Mouse (Mus musculus) cerebellum, adult 2 months (tissue): ENCODE measurements around the gene Cwc25.

Experiments
- CTCF ChIP-seq: fragments of 200-500 bp; IDR thresholded peaks from 2 replicates; pipeline ENCODE4 v1.5.1; 2011; ENCODE audit warnings: low read depth, mild to moderate bottlenecking, control low read depth, low read length, moderate library complexity, borderline replicate concordance; ENCODE audit not compliant: insufficient read depth
- POLR2A ChIP-seq: fragments of 200-500 bp; IDR thresholded peaks from 2 replicates; pipeline ENCODE4 v1.6.1; 2011; ENCODE audit warnings: low read length, control low read depth, borderline replicate concordance; ENCODE audit not compliant: insufficient read depth

DNA sequence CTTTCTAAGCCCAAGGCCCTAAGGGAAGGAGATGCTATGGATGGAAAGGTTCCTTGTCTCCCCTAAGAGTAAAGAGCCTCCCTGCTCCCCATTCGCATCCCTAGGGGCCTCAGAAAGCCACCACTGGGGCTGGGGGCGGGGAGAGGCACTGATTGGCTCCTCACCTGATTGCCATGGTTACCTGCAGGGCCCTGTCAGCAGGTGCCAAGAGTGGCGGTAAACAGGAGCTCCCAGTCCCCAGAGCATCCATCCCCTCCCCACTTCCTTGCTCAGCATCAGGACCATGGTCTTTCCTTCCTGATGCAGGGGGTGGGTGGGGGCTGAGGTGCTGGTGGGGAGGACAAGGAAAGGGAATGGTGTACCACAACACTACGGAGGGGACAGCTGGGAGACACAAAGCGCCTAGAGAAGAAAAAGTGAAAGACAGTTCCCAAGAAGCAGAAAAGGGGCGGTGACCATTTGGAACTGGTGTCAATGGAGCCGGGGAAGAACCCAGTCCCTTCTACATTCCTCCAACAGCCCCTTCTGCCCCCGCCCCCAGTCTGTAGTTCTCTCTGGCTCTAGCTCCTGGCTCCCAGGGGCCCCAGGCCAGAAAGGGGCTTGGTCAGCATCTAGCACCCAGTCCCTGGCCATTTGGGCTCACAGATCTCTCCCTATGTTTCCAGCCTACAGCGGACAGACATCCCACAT lies 70.5 kb downstream of the Cwc25 start:
- no peak for TF ChIP-seq POLR2A
- no peak for TF ChIP-seq CTCF
